Mouse (Mus musculus) gastrocnemius, postnatal 10 days (tissue): ENCODE measurements around the gene Lcn5. TPM values are rescaled to one million over a fixed set of nuclear protein-coding genes. Genes with fewer than 3 reads are reported as not detected.

Experiments used
- DNase-seq: peaks from one replicate; pipeline ENCODE4 v3.0.0; 2021; ENCODE audit warnings: mixed read lengths
- long read RNA-seq, 2 experiments: library from polyadenylated mRNA; stranded (forward); transcript quantifications; one replicate each; pipeline ENCODE4 v2.0.0; 2021
- total RNA-seq, 2 experiments: library from RNA; stranded (reverse); gene quantifications; 2 replicates each; pipeline ENCODE4 v1.2.3; 2021

Lcn5 gene
- total RNA-seq = not detected
- long read RNA-seq, experiment 1 = 0 reads
- long read RNA-seq, experiment 2 = 0 reads

DNA sequence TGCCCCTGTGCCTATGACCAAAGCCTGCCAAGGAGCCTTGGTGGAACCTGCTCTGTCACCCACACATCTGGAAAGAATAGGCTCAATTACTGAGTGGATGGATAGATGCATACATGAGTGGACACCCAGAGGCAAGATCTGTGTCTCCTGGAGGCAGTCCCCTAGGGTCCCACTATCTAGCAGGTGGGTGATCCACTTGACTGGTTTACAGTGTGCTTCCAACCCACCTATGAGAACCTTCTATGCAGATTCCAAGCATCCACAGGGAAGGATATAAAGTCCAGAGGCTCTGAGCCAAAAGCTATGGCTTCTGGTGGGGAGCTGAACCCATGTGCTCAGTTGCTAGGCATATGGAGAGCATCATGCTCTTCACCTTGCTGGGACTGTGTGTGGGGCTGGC, at the start of gene Lcn5:
Lcn5 (plus strand) TSS at position 301 of the 400 bp plus-strand sequence.
- no peak for DNase-seq

DNA sequence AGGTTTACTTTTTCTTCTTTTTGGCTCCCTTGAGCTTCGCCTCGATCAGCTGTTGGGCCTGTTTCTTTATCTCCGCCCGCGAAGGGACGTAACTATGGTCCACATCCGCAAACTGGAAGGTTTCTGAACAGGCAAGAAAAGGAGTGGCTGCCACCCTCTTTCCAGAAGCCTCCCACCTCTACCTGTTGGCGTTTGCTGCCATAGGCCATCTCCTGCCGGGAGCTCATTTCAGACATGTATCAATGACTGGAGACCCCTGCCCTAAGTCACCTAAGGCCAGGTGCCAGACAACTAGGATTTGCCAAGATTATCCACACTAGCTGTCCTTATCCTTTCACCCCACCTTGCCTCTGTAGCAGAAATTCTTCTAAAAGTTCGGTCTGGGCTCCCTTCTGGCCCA, 49.1 kb upstream of the Lcn5 start:
- DNase-seq = no peak

DNA sequence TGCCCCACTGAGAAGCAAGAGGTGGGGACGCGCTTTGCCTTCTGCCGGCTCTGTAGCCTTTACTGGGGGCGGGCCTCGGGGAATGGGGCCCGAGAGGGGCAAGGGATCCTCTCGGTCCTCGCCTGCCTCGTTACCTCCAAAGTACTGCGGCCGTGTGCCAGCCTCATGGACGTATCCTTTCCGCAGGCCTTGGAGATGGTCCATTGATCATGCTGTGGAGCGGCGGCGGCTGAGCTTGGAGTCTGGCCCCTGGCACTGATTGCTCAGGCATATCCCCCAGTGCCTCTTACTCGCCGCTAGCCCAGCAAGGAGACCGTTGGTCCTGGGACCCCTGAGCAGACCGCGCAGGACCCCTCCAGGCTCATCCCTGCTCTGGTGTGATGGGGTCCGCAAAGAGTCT, 41.4 kb upstream of the Lcn5 start:
- DNase-seq = no peak

DNA sequence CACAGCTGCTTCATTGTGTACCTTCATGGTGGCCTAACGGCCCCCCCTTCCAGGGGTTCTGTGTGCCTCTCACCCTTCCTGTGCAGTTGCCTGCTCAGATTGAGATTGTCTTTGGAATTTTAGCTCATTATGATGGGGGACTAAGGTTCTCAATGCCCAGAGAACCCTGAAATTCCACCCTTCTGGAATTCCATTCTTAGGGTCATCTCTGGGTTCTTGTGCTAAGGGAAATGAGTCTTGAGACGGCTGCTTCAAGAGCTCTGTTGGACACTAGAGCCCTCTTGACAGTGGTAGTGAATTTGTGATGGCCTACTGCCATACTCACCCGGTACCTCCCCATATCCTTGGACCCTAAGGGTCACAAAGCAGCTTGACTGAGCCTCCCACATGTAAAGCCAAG, 40.2 kb upstream of the Lcn5 start, which contains the start of gene Ccdc183:
Ccdc183 (minus strand) TSS at position 101 of the 400 bp plus-strand sequence.
- DNase-seq = no peak

DNA sequence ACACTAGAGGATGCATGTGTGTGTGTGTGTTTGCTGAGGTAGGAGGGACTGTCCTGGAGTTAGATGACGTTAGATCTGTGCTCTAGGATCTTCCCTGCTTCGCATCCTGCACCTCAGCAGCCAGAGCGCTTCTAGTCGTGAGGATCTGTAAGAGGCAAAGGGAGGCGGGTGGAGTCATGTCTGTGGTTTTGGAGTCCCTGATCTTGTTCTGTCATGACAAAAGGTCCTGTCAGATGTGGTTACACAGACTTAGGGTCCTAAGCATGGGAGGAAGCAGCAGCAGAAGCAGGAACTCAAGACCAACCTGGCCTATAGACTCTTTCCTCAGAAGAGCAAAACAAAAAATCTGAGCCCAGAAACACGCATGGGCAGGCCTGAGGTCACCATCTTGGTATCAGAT, 37.4 kb upstream of the Lcn5 start:
- DNase-seq = no peak

GRCm38 (mm10) chr2:25620852-25621228, 36.9 kb upstream of the Lcn5 start:
- no peak for DNase-seq

DNA sequence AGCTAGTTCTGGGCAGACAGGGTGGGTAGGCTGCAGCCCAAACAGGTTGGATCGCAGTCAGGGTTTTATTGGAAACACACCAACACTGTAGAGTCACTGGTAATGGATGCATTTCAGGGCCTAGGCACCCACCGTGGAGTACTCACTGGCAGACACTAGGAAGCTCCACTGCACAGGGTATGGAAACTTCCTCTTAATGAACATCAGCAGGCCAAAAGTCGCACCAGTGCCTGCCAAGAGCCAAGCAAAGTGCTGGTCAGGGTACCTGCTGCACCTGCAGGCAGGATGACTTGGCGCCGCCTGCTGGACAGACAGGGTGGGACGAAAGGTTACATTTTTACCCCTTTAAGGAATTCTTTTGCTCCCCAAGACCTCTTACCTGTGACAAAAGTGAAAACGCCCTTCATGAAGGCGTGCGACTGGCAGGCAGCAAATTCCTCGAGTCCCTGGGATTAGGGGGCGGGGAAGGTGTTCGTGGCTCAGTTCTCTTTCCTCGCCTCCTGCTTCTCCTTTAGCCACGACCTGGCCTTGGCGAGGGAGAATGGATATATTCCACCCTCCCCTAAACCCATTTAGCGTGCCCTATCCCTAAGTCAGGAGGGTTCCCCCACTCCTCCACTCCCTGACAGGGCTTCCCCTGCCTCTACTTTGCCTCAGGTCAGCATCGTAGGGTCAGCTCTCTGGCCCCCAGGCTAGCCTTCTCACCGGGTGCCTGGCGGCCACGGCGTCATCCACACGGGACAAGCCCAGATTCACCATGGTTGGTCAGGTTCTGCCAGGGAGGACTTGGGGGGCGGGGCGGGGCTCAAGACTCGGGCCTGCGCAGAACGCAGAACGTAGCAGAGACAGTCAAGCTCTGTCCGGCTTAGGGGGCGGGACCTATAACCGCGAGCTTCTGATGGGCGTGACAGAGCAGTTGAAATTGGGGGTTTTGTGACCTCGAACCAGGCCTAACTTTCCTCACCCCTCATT, 36.2 kb upstream of the Lcn5 start, which contains the start of gene Tmem141:
Tmem141 (minus strand) TSS at position 777 of the 972 bp plus-strand sequence.
- DNase-seq = peak; percentile 86

- no peak for DNase-seq
These were observed 31.8 kb upstream of the Lcn5 start for GRCm38 (mm10) chr2:25625986-25626385.

DNA sequence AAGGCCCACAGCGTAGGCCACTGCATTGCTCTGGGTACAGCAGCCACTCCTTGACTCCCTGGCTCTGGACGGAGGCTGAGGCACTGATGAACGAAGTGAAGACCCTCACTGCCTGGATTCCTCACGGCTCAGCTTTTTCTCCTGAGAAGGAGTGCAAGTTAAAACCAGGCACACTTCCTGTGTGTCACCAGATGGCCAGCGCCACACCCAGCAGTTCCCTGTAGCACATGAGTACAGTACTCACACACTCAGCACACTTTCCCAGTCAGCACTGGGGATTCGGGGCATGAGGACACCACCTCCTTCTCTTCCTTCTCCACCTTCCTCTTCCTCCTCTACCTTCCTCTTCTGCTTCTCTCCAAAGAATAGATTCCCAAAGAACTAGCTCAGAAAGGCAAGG, 29.9 kb upstream of the Lcn5 start, which contains the start of gene Fcna:
Fcna (minus strand) TSS at position 220 of the 400 bp plus-strand sequence.
- DNase-seq = no peak

- no peak for DNase-seq
These were observed 29.0 kb upstream of the Lcn5 start for GRCm38 (mm10) chr2:25628738-25629137.

GRCm38 (mm10) chr2:25633616-25634015, 24.1 kb upstream of the Lcn5 start:
- no peak for DNase-seq

DNA sequence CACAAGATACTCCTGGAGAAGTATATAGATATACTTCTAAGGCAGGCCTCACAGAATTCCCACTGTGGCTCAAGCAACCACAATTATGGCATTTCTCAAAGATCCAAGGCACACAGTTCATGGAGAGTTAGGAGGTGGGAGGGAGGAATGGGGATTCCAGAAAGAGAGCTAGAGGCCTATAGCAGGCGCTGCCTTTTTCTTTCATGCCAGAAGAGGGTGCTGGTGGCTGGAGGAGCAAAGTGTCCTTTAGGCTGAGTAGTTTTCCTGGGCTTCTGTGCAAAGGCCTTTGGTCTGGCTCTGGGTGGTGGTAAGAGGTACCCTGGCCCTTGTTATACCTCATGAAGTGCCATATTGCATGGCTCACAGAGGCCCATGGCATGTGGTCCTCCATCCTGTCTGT, 23.7 kb upstream of the Lcn5 start:
- DNase-seq = no peak

DNA sequence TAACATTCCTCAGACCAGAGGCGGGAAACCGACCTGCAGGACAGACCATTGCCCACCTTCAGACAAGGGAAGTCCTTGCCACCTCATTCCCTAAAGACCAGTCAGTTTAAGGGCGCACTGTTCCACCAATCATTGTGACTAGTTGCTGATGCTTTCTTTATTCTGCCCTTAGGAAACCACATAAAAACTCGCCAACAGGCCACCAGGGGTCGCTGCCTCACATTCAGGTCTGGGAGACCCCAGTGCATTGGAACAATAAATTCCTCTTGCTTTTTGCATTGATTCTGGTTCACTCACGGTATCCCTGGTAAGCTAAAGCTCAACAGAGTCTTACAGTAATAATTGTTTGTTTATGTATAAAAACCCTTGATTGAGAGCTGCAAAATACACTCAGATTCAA, 17.9 kb upstream of the Lcn5 start:
- DNase-seq = peak; percentile 61

DNA sequence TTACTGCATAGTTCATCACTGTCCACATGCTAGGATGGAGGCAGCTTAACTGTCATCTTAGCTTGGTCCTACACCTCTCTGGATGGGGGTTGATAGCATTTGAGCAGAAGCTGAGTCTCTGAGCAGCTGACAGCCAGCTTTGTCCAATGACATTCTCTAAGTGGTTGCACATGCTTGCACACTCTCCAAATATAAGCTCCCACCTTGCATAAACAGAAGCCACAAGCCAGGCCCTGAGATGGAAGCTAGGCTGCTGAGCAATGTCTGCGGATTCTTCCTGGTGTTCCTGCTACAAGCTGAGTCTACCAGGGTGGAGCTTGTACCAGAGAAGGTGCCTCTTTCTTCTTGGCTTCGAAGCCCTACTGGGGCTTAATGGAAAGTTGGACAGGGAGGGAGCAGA, 4.8 kb upstream of the Lcn5 start, which contains the start of gene Lcn8:
Lcn8 (plus strand) TSS at position 219 of the 400 bp plus-strand sequence.
- no peak for DNase-seq

DNA sequence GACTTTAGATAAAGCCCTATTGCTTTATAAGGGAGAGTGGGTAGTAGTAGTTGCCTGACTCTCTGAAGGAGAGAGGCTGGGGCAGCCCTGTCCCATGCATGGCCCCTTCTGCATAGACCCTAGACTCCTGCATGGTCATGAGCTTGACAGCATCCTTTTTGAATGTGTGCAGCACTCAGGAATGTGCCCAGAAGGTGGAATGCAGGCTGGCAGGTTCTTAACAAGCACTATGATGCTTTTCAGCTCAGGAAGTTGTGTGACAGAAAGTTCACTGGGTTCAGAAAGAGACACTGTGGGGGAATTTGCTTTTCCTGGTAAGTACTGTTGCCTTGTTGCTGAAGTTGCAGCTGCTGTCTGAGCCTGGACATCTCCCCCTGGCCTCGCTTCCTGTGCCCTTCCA, 3.2 kb upstream of the Lcn5 start:
- no peak for DNase-seq

- DNase-seq = peak; percentile 32
These were observed 1.1 kb upstream of the Lcn5 start for GRCm38 (mm10) chr2:25656691-25657090.

- no peak for DNase-seq
These were observed 506 bp upstream of the Lcn5 start for GRCm38 (mm10) chr2:25657246-25657645.

GRCm38 (mm10) chr2:25660279-25660678, 2.5 kb downstream of the Lcn5 start:
- DNase-seq = no peak

DNA sequence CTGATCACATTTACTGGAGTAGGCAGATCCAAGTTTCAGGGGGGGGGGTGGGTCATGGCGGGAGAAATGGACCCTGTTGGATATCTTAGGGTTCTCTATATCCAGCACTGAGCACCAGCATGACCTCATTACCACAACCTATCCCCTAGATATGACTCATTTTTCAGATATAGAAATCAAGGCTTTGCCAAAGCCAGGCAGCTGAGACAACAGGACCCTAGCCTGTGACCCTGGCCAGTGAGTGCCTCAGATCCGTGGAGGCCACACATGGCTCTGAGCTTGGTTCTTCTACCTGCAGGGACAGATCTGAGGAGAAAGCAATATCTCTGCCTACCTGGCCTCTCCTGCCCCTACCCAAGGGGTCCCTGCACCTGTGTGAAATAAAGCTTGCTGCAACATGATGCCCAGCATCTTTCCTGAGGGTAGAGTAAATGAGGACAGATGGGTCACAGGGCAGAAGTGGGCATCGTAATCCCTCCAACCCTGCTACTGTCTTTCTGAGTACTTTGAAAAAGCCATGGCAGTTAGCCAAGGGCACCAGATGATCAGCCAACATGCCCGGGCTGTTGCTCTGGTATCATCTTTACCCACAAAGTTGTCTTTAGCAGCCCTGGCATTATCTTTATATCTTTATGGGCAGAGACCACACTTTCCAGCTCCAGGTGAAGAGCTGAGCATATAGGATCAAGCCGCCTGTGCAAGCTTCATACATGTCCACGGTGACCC, 3.7 kb downstream of the Lcn5 start:
- DNase-seq = no peak

DNA sequence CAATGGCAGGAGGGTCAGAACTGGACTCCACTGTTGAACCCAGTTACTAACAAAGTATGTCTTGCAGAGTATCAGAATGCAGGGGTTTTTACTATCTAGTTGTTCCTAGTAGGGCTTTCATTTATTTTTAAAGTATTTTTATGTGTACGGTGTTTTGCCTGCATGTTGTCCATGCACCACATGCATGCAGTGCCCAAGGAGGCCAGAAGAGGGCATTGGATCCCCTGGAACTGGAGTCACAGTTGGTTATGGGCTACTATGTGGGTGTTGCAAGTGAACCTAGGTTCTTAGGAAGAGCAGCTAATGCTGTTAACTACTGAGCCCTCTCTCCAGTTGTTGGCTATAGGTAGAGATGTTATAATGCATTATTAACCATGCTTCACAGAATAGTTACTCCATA, 5.8 kb downstream of the Lcn5 start:
- peak; percentile 60 for DNase-seq

DNA sequence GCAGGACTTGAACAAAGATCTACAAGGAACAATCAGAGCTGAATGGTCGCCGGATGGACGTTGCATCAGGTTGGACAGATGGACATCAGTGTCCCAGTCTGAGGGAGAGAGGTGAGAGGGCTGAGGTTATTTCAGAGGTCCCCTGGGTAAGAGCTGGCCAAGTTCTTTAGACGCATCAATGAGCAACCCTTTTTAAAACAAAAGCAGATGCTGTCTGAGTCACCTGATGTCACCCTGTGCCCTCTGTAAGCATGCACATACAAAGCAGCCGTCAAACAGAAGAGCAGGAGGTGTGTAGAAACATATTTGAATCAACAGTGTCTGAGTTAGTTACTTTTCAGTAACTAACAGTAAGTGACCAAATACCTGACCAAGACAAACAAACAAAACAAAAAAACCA, 6.4 kb downstream of the Lcn5 start:
- no peak for DNase-seq

- DNase-seq = no peak
These were observed 8.8 kb downstream of the Lcn5 start for GRCm38 (mm10) chr2:25666516-25666915.

DNA sequence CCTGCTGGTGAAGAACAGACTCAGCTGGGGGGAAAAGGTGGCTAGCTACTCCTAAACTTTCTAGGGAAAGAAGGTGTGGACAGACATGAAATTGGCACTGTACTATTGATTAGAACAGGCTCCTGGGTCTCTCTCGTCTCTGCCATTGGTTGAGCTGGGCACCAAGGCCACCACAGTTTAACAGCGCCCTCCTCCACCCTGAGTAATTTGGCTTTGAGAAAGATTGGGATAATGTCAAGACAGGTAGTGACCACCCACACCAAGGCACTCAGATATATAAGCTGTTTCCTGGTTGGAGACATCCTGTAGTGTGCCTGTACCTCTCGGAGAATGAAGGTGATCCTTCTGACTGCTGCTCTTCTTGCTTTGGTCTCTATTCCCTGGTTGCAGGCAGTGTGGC, 18.7 kb downstream of the Lcn5 start, which contains the start of gene Lcn6:
Lcn6 (plus strand) TSS at position 301 of the 400 bp plus-strand sequence.
- no peak for DNase-seq
